ENCODE assay signal across 8 mouse cellular contexts in genomic region chr3:82364988-82365387, GRCm38 (mm10). TPM values are rescaled to one million over a fixed set of nuclear protein-coding genes. Genes with fewer than 3 reads are reported as not detected.
DNase-seq lines count a peak whose midpoint lies in the region; ATAC-seq lines count a peak whose summit lies in the region.

No protein-coding gene starts in this region.

- no peaks in the 10 kb centered on the region for H3K9me3 ChIP-seq in forebrain, embryonic 10.5 days
- no peaks in the 10 kb centered on the region for H3K9me3 ChIP-seq in forebrain, embryonic 12.5 days
- no peaks in the 10 kb centered on the region for H3K9me3 ChIP-seq in forebrain, embryonic 15.5 days

- no peak overlapping the region for H3K27ac ChIP-seq in forebrain, embryonic 10.5 days
- no peak overlapping the region for H3K27ac ChIP-seq in forebrain, embryonic 12.5 days
- H3K27ac ChIP-seq in forebrain, embryonic 15.5 days (replicated peaks), result no peak overlapping the region

- no peak overlapping the region for H3K9ac ChIP-seq in forebrain, embryonic 12.5 days
- H3K9ac ChIP-seq in forebrain, embryonic 15.5 days (replicated peaks), result no peak overlapping the region

- no peak overlapping the region for H3K4me3 ChIP-seq in forebrain, embryonic 10.5 days
- H3K4me3 ChIP-seq in forebrain, embryonic 12.5 days (replicated peaks), result no peak overlapping the region
- H3K4me3 ChIP-seq in forebrain, embryonic 15.5 days, result no peak overlapping the region

- DNase-seq in forebrain, embryonic 10.5 days (ENCODE audit: extremely low spot score, low spot score), result peak; percentile 17
- peak; percentile 21 for DNase-seq in thymus, postnatal 14 days
- no peak for DNase-seq in thymus, postnatal 36 days
- peak; percentile 39 for DNase-seq in mesoderm, embryonic 11.5 days (ENCODE audit: low read depth, low spot score)
- no peak for DNase-seq in heart, postnatal 4 days

- no peak for ATAC-seq in forebrain, embryonic 12.5 days (ENCODE audit: low FRiP score)
- peak; percentile 65 for ATAC-seq in forebrain, embryonic 15.5 days (replicated peaks)
- no peak for ATAC-seq in monocyte, adult 5-6 weeks (replicated peaks; ENCODE audit: insufficient number of reproducible peaks, low FRiP score, low TSS enrichment, poor library complexity, severe bottlenecking)

- no peak overlapping the region for H3K4me2 ChIP-seq in forebrain, embryonic 12.5 days
- no peak overlapping the region for H3K4me2 ChIP-seq in forebrain, embryonic 15.5 days (replicated peaks)

- no peaks in the 10 kb centered on the region for H3K27me3 ChIP-seq in forebrain, embryonic 10.5 days (ENCODE audit: poor library complexity, severe bottlenecking)
- H3K27me3 ChIP-seq in forebrain, embryonic 12.5 days, result no peaks in the 10 kb centered on the region
- H3K27me3 ChIP-seq in forebrain, embryonic 15.5 days, result no peaks in the 10 kb centered on the region

- H3K4me1 ChIP-seq in forebrain, embryonic 10.5 days, result no peaks in the 10 kb centered on the region
- H3K4me1 ChIP-seq in forebrain, embryonic 12.5 days, result no peaks in the 10 kb centered on the region
- H3K4me1 ChIP-seq in forebrain, embryonic 15.5 days, result no peaks in the 10 kb centered on the region

- H3K36me3 ChIP-seq in forebrain, embryonic 10.5 days (replicated peaks), result peaks cover 32% of the 10 kb centered on the region
- H3K36me3 ChIP-seq in forebrain, embryonic 12.5 days (replicated peaks), result peaks cover 20% of the 10 kb centered on the region
- peaks cover 29% of the 10 kb centered on the region for H3K36me3 ChIP-seq in forebrain, embryonic 15.5 days

- WGBS in forebrain, embryonic 10.5 days, result 55% methylated on average over 4 of the region's 4 CpGs
- 43% methylated on average over 4 of the region's 4 CpGs for WGBS in forebrain, embryonic 12.5 days
- 19% methylated on average over 4 of the region's 4 CpGs for WGBS in forebrain, embryonic 15.5 days

RNA-seq across cellular contexts. Expression of gene Map9, which starts 7.1 kb away (rescaled TPM):
- 7.8 and 7.9 TPM in 2 replicates for polyA plus RNA-seq in forebrain, embryonic 10.5 days (2016; fragmentation: Nextera tagmentation; extraction: Ambion mirVana)
- 25.1 and 28.3 TPM in 2 replicates for polyA plus RNA-seq in forebrain, embryonic 12.5 days (2016; fragmentation: Nextera tagmentation; extraction: Ambion mirVana)
- 81.0 and 90.4 TPM in 2 replicates for polyA plus RNA-seq in forebrain, embryonic 15.5 days (2015; fragmentation: Nextera tagmentation; extraction: Ambion mirVana)
- 0.39 TPM in 1 of 3 replicates, not detected in the others for total RNA-seq in monocyte, adult 5-6 weeks (2017)
- 1 to 10 TPM; 3.0 to 3.4 TPM for total RNA-seq in heart, postnatal 4 days (2021)

Comparison
In these comparisons a context has a peak if more than half of its experiments do, and no peak if none do; other contexts are left out.
1. DNase-seq: peak in forebrain, embryonic 10.5 days (single experiment), thymus, postnatal 14 days (single experiment) and mesoderm, embryonic 11.5 days (single experiment); none in thymus, postnatal 36 days (0 of 2) and heart, postnatal 4 days (single experiment).